Mouse (Mus musculus): ENCODE data around the gene Prkar1b.

Gene Prkar1b

DNA sequence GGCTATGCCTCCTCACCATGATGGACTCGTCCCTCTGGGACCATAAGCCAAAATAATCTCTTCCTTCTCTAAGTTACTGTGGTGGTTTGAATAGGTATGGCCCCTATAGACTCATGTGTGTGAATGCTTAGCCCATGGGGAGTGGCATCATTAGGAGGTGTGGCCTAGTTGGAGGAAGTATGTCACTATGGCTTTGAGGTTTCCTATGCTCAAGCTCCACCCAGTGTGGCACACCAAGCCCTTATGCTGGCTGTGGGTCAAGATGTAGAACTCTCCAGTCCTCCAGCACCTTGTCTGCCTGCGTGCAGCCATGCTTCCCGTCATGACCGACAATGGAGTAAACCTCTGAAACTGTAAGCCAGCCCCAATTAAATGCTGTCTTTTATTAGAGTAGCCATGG, 4.1 kb downstream of the Prkar1b start:
- no peak for DNase-seq

DNA sequence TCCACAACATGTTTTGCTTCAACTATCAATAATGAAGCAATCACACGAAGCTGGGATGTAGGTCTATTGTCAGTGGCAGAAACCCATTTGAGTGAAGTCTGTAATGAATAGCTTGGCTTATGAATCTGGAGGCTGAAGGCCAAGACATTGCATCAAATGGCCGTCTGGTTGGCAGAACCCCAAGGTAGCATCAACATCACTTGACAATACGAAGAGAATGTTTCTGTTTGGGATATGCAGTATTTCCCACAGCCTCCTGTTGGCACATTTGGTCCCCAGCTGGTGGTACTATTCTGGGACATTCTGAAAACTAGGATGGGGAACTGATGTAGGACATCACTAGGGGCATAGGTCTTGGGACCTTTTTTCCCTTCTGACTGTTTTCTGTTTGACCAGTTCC, 5.9 kb downstream of the Prkar1b start:
- DNase-seq: no peak

DNA sequence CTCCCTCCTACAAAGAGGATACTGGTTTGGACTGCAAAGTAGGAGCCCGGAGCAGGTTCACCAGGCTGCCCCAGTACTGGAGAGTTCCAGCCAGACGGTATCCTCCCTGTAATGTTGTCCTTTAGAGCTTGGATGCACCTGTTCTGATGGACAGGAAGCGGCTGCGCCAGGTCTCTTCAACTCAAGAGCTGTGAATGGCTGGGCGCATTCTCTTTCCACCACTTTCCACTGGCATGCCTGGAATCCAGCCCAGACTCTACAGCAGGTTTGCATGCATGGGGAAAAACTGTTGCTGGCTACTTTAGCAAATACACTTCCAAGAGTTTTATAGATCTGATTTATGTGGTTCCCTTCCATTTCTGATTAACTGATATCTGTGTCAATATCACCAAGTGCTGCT, 8.5 kb downstream of the Prkar1b start:
- DNase-seq: peak; percentile 48

DNA sequence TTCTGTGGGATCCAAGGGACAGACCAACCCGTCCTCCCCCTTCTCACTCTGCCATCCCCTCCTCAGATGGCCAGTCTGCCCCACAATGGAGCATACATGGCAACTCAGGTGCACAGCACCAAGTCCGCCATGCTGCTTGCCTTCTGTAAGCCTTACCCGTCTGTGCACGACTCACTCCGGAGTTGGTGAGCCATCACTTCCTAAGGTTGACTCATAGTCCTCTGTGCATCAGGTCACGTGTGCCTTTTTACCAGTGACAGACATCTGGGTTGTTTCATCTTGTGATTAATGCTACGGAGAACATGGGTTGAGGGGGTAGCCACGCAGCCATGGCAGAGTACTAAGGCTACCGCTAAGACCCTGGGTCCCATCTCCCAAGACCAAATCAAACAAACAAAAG, 9.2 kb downstream of the Prkar1b start:
- no peak for DNase-seq

DNA sequence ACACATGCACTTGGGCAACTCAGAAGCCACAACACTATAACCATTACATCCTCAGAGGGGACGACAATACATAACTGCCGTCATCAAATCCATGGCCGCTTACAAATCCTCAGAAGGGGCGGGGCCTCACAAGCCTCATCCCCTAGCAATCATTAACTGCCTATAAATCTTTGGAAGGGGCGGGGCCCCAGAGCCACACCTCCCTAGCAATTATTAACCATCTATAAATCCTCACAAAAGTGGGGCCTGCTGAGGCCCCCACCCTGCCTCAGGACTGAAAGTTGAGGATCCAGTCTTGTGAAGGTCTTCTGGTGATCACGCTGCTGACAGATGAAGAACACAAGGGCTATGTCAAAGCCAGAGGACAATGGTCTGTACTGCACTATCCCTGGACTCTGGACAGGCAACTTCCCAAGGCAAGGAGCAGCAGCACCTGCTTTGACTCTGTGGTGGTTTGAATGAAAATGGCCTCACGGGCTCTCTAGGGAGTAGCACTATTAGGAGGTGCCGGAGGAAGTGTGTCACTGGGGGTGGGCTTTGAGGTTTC, 10.8 kb downstream of the Prkar1b start:
- DNase-seq: no peak

DNA sequence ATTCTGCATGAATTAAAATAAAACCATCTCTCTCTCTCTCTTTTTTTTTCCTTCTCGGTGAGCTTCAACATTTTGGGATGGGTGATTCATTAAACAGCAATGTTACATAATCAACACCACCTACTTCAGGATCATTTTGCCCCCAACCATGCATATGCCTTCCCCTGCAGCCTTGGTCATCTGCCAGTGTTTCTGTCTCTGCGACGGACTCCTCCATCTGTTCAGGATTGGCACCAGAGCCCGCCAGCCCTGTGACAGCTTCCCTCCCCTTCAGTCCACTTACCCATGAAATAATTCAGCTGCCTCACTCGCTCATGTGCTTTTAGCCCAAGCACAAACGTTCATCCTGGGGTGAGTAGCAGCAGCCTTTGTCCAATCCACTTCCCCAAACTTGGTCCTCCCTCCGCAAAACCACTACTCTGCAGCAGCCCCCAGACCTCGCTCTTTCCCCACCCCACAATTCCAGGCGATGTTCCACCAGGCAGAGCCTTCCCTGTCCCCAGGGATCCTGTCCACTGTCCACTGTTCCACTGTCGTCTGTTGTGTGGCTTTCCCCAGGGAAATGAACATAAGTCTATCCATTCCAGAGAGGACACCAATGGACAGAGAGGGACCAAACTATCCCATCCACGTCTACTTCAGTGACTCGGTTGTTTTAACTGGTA, 11.4 kb downstream of the Prkar1b start:
- DNase-seq: peak; percentile 93 to 94

DNA sequence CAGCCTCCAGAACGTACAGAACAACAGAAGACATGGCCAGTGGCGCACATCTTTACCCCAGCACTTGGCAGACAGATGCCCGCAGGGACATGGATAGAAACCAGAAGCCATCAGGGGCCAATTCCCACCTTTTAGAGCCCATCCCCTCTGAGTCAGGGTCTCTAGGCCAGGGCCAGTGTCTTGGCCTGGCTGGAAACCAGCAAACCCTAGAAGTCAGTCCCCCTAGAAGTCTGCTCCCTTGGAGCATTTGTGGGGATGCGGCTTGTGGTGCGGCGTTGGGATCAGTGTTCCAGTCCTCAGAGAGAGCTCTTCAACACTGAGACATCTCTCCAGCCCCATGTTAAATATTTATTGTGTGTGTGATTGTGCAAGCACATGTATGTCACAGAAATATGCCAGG, 12.6 kb downstream of the Prkar1b start:
- DNase-seq: no peak

DNA sequence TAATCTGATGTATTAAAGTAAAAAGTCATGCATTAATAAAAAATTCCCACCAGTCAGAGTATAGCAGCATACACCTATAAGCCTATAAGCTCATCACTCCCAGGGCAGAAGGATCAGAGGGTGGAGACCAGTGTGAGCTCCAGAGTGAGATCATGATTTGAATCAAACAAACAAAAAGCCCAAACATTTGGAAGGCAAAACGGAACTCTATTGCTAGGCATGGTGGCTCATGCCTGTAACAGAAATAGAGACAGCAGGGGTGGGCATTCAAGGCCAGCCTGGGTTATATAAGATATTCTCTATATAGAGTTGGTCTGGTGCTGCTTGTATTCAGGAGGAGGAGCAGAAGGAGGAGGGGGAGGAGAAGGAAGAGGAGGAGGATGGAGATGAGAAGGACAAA, 13.5 kb downstream of the Prkar1b start:
- no peak for DNase-seq

DNA sequence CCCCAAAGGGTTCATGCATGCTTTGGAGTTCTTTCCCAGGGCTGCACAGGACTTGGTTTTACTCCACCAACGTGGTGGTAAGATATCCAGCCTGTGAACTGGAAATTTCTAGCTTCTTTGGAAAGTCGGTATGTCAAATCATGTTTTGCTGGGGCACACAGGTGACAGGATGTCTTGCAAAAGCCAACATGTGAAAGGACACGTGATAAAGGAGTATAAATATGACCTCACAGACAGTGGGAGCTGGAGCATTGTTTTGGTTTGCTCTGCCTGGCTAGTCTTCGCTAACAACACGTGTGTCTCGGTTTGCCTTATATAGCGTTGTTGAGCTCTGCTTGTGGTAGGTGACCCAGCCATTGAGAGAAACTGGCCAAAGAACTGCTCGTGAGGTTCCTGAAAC, 15.3 kb downstream of the Prkar1b start:
- no peak for DNase-seq

DNA sequence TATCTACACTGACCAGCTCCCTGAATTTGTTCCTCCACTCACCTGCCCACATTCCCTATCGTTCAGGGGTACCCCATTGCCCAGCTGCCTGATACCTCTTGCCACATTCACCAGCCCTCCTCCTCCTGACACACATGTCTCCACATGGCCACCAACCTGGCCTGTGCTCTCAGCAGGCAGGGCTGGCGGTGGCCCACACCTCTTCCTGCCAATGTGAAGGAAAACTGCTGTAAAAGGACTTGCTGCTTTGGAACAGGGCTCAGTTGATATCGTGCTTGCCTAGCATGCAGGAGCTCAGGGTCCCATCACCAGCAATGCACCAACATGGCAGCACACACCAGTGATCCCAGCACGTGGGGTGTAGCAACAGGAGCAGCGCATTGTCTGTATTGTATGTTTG, 19.4 kb downstream of the Prkar1b start:
- DNase-seq: peak; percentile 58 to 60

DNA sequence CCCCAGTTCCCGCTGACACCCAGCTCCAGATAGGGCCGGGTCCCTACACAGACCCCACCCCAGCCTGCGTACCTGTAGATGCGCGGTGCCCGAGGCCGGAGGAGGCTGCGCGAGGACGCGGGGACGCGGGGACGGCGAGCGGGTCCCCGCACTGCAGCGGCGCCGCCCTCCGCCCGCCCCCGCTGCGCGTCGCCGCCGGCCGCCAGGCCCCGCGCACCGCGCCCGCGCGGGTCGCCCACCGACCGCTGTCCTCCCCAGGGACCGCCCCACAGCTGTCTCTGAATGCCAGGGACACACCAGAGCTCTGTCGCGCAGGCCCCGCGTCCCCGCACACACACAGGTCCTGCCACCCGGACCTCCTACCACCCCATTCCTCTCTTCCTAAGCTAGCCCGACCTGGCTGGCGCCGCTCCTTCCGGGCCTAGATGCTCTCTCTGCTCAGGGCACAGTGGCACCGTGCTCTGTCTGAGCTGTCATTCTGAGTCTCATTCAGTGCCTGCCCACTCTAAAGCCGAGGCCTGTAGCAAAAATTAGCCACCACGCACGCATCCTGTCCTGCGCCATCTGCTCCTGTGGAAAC, 20.1 kb downstream of the Prkar1b start:
- DNase-seq: peak; percentile 78 to 81

DNA sequence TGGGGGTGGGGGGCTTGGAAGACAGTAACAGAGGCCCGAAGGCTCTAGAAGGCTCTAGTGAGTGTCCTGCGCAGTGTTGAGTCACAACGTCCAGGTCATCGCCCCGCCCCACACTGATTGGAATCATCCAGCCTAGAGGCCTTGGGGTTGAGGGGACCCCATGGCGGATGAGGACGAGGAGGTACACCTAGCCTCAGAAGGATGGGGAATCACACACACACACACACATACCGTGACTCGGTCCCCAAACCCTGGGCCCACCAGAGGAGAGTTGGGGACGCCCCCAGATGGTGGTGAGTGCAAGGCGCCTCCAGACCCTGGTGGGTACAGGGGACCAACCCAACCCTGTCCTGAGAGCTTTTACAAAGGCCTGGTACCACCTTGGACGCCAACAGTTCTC, 20.7 kb downstream of the Prkar1b start:
- peak; percentile 55 to 61 for DNase-seq

DNA sequence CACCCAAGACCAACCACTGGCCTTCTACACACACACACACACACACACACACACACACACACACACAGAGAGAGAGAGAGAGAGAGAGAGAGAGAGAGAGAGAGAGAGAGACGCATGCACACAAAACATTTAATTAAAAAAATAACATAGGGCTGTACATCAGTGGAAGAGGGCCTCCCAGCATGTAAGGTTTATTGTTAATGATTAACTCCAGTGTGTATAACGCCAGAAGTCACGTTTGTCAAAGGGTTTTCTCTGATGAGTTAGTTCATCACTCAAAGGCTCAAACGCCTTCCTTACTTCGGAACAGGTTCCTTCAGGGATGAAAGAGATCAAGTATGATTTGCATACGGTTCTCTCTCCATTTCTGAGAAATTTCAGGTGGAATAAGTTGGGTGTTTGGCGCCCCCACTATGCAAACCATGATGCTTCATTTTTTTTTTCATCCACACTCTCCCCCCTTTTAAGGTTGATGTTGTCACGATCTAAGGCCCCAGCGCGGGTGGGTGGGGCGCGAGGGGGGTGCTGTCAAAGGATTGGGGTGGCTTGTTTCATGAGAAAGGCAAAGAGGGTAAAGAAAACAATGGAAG, 21.2 kb downstream of the Prkar1b start:
- DNase-seq: no peak

DNA sequence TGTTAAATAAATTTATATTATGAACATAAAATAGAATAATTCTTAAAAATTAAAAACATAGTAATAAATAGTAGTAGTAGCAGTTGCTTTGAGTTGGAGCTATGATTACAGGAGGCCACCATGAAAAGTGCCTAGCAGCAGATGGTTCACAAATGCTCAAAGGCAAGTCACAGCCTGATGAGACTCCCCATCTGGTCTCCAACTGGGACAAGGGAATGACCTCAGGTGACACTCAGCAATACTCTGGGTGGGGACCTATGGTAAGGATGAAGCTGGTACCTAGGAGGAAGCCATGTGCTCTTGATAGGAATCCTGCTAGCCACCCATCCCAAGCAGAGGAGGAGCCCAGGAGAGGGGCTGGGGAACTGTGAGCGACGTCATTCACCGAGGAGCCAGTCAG, 24.1 kb downstream of the Prkar1b start:
- peak in 1 of 2 experiments; percentile 41 for DNase-seq

DNA sequence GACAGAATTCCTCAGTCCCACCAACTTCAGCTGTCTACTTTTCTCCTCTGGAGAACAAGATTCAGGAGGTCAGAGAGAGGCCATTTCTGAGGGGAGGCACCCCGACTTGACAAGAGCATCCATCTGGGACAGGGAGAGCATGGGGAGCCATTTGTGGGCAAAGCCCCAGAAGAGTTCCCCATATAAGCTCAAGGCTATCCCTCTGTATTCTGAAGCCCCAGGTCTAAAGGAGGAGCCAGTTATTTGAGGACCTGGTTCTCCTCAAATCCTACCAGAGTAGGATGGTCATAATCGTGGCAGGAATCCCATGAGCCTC, 30.9 kb downstream of the Prkar1b start:
- no peak for DNase-seq

DNA sequence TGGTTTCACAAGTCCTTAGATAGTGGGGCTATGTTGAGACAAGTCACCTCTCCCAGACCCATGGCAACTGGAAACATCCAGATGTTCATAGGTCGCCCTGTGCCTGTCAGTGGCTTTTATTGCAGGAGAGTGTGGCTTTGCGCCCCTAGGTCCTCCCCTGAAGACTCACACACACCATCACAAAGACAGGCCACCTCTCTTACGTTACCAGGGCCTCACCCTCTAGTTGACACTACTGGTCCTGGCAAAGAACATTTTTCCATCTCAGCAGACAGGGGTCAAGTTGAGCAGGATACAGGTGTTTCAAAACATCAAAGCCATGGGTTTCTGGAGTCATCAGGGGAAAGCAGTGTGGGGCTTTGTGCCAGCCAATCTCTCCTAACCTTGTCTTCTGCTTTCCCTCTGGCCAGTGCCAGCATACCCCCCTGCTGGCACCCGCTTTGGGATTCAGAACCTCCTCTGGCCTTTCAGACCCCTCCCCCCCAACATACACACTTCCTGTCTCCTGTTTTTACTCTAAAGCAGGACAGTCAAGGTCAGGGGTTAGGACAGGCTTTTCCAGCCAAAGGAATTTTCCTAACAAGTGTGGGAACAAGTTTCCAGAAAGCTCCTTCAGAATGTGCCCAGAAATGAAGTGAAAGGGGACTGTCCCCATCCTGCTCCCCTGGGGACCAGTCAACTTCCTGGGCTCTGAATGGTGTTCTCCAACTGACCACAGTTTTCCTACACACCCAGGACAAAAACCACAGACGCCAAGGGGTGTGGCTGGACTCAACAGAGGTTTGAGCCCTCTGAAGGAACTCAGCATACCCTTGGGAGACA, 31.5 kb downstream of the Prkar1b start:
- DNase-seq: no peak

DNA sequence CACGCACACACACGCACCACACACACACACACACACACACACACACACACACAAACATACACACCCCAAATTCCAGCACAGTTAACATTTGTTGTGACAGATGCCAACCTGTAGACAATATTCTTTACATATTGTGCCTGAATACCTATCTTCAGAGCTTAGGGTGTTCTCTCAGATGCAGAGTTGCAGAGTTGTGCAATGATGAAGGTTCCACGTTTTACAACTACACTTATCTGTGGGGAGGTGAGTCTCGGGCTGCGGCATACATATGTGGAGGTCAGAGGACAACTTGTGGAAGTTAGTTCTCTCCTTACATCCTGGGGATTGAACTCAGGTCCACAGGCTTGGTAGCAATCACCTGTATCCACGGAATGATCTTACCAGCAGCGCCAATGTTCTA, 34.3 kb downstream of the Prkar1b start:
- DNase-seq: no peak

DNA sequence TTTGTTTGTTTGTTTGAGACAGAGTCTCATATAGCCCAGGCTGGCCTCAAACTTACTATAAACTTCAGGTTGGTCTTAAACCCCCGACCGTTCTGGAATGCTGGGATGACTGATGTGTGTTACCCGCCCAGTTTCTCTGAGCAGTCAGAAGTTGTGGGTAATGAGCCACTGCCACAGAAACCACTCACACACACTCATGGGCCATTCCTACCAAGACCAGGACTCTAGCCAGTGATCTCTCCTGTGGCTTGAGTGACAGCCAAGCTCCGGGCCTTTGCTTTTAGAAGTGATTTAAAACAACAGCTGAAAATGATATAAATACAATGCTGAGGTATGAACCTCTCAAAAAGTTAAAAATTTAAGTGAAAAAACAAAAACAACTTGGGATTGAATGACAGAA, 34.9 kb downstream of the Prkar1b start:
- DNase-seq: no peak

DNA sequence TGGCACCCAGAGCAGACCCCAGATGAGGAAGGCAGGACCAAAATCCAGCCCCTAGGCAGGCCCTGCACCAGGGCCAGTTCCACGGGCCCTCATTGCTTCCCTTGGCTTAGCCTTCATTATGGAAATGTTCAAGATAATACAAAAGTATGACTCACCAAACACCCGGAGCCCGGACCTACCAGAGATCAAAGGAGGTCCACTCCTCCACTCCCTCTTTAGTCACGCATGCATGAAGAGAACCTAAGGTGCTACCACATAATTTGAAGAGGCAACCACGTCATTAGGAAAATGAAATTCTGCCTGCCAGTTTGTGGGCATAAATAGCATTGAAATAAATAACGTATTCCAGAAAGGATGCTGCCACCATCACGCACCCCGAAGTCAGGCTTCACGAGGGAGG, 37.4 kb downstream of the Prkar1b start:
- no peak for DNase-seq

DNA sequence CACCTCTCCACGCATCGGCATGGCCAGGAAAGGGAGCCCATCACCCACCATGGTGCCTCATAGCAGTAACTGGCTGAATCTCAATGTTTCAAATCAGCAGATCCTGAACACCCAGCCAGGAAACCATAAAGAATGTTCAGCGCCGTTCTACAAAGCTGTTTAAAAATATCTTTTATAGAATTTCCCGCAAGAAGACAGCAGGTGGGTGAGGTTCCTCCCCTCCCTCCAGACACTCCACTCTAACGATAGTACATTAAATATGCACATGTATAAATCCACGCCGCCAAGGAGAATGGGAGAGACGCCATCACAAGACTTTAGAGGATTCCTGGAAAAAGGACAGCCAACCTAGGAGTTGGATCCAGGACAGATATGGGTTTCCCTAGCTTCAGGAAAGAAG, 37.8 kb downstream of the Prkar1b start:
- no peak for DNase-seq

DNA sequence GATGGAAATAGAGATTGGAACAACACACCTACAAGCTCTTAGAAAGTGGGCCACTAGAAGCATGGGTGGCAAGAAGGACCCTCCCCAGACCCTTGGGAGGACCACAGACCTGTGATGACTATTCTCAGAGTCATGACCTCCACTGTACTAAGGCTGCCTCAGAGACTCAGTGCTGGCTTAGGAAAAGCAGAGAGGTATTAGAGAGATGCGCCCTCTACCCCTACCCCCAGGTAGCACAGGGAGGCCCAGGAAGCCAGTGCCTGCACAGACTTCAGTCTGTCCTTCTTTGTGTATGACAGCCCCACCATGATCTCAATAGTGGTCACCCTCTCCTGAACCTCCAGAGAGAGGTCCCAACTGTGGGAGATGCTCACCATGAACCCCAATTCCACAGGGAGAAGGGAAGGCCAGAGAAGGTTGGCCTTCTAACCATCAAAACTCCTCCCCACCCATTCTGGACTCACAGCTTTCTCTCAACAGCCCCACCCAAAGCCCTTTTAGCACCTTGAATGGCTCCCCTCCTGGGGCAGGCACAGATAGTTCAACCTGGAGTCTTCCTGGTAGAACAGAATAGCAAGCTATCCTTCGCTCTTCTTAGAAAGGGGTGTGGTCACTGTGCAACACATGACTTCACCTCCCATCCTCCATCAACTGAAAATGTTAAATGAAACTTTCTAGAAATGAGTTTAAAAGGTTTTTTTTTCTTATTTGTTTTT, 39.5 kb downstream of the Prkar1b start:
- DNase-seq: no peak

DNA sequence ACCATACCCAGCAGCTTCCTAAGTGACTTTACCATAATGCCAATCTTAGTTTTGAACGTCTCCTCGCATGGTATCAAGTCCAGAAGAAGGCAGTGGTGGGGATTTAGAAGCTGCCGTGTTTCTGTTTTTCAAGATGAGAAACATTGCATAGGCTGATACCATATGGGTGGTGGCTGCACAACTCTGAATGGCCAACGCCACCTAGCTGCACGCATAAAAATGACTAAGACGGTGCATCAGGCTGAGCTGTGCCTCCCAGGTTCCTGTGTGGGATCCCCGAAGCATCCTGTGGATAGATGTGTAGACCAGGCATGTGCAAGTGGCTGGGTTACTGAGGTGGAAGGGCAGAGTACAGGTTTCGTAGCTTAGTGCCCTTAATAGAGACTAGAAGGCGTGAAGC, 42.0 kb downstream of the Prkar1b start:
- peak; percentile 38 to 39 for DNase-seq

DNA sequence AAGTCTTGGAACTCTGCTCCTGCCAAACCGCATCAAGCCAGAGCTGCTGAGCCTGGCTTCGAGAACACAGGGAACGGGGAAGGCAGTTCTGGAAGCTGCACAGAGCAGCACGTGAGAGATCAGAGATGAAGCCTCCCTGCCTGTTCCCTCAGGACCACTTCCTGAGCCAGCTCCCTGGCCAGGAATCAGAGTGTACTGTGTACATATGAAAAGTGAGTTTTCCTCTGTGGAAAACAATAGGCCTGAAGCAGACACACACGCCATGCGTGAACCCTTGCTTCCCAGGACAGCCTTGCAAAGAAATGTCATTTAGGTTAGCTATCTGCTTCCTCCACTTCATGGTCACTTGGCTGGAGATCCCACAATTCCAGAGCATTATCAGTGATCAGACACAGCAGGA, 48.0 kb downstream of the Prkar1b start:
- DNase-seq: no peak

All from cerebellum, postnatal 36 days (tissue).